Mouse (Mus musculus) testis, postnatal 10 days (tissue): ENCODE results near the gene Mllt3.

Source experiments
- DNase-seq: peaks from one replicate; pipeline ENCODE4 v3.0.0; 2021; ENCODE audit warnings: low spot score

Mllt3 gene

GRCm38 (mm10) chr4:87774515-87774914 is 258.6 kb downstream of the Mllt3 start:
- DNase-seq, result no peak

GRCm38 (mm10) chr4:87767711-87768561 is 265.2 kb downstream of the Mllt3 start:
- DNase-seq, result no peak

GRCm38 (mm10) chr4:87765729-87766128 is 267.4 kb downstream of the Mllt3 start:
- DNase-seq, result no peak

GRCm38 (mm10) chr4:87761075-87761474 is 272.1 kb downstream of the Mllt3 start:
- DNase-seq, result no peak

GRCm38 (mm10) chr4:87760297-87760696 is 272.9 kb downstream of the Mllt3 start:
- no peak for DNase-seq

- DNase-seq, result no peak
These were observed 273.5 kb downstream of the Mllt3 start for GRCm38 (mm10) chr4:87759625-87760024.

- no peak for DNase-seq
These were observed 274.1 kb downstream of the Mllt3 start for GRCm38 (mm10) chr4:87759110-87759509.

- DNase-seq, result no peak
These were observed 281.7 kb downstream of the Mllt3 start for GRCm38 (mm10) chr4:87751515-87751864.

GRCm38 (mm10) chr4:87750856-87751514 is 282.2 kb downstream of the Mllt3 start:
- no peak for DNase-seq

GRCm38 (mm10) chr4:87749532-87750234 is 283.5 kb downstream of the Mllt3 start:
- DNase-seq, result no peak

GRCm38 (mm10) chr4:87745016-87745645 is 288.0 kb downstream of the Mllt3 start:
- DNase-seq, result no peak

GRCm38 (mm10) chr4:87739524-87740128 is 293.5 kb downstream of the Mllt3 start:
- no peak for DNase-seq

- no peak for DNase-seq
These were observed 294.1 kb downstream of the Mllt3 start for GRCm38 (mm10) chr4:87739104-87739503.

GRCm38 (mm10) chr4:87737201-87737806 is 295.9 kb downstream of the Mllt3 start:
- no peak for DNase-seq

- no peak for DNase-seq
These were observed 296.4 kb downstream of the Mllt3 start for GRCm38 (mm10) chr4:87736779-87737178.

- DNase-seq, result no peak
These were observed 302.0 kb downstream of the Mllt3 start for GRCm38 (mm10) chr4:87731118-87731672.

- no peak for DNase-seq
These were observed 304.6 kb downstream of the Mllt3 start for GRCm38 (mm10) chr4:87728581-87728980.

GRCm38 (mm10) chr4:87723448-87723847 is 309.7 kb downstream of the Mllt3 start:
- no peak for DNase-seq
